Mouse (Mus musculus) brain, embryonic 14.5 days (tissue): ENCODE data around the gene Rad21l.

Source experiments
- CTCF ChIP-seq: fragments of 200-500 bp; IDR thresholded peaks from 2 replicates; pipeline ENCODE4 v1.5.1; 2012; ENCODE audit warnings: inconsistent platforms, mild to moderate bottlenecking, moderate library complexity, borderline replicate concordance; ENCODE audit not compliant: insufficient read depth, insufficient read length; ENCODE audit errors: extremely low read depth
- POLR2A ChIP-seq: fragments of 200-500 bp; IDR thresholded peaks from 2 replicates; pipeline ENCODE4 v1.6.1; 2012; ENCODE audit warnings: mild to moderate bottlenecking, inconsistent platforms, borderline replicate concordance; ENCODE audit not compliant: poor library complexity, insufficient read depth, insufficient read length, severe bottlenecking; ENCODE audit errors: extremely low read depth

GRCm38 (mm10) chr2:151715526-151715925 lies 47.2 kb upstream of the Rad21l start:
- TF ChIP-seq CTCF (no peak), POLR2A (no peak)
